Mouse (Mus musculus) embryonic fibroblast, embryonic 13.5 days (primary cell): ENCODE data around the gene Pld5.

ENCODE experiments used
- CTCF ChIP-seq: IDR thresholded peaks from 2 replicates; pipeline ENCODE4 v1.5.1; 2011; ENCODE audit warnings: mild to moderate bottlenecking, control low read depth, low read length, moderate library complexity, borderline replicate concordance; ENCODE audit not compliant: insufficient read depth
- POLR2A ChIP-seq: IDR thresholded peaks from 2 replicates; pipeline ENCODE4 v1.6.1; 2011; ENCODE audit warnings: low read depth, mild to moderate bottlenecking, control low read depth, low read length, moderate library complexity

DNA sequence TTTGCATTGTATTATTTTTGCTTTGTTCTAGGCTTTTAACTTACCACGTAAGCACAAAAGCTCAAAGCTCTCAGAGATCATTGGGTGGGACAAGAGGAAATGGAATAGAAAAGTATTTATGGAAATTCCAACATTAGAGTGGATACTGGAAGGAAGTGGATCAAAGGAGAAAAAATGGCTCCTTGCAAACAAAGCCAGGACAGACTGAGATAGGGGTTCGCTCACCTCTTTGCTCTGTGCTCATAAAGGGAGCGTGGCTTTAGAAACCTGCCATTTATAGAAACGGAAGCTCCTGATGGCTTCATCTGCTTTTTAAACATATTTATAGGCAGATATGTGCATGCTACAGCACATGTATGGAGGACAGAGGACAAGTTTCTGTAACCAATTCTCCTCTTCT is 78.8 kb downstream of the Pld5 start:
- TF ChIP-seq CTCF: no peak
- TF ChIP-seq POLR2A: no peak
